Mouse (Mus musculus) megakaryocyte progenitor cell, adult 5-6 weeks (primary cell): ENCODE data around the gene Hoxb9. TPM values are rescaled to one million over a fixed set of nuclear protein-coding genes. Genes with fewer than 3 reads are reported as not detected.

Experiments used
- ATAC-seq: replicated peaks from 2 replicates; pipeline ENCODE4 v1.8.0; 2016; ENCODE audit warnings: mild to moderate bottlenecking, moderate TSS enrichment, inconsistent platforms; ENCODE audit not compliant: poor library complexity
- total RNA-seq, 2 experiments: library from RNA; stranded (forward) in 1 of 2; stranded (reverse) in 1 of 2; fragments of 157-497, 149-512 nt in 1 of 2; fragments of 200-1000 nt in 1 of 2; gene quantifications; 2 replicates each; pipeline versions ENCODE4 v1.2.3 to v1.2.4; 2015 to 2017

Hoxb9 gene
- total RNA-seq, 2 experiments from 2014 or later, result not detected

DNA sequence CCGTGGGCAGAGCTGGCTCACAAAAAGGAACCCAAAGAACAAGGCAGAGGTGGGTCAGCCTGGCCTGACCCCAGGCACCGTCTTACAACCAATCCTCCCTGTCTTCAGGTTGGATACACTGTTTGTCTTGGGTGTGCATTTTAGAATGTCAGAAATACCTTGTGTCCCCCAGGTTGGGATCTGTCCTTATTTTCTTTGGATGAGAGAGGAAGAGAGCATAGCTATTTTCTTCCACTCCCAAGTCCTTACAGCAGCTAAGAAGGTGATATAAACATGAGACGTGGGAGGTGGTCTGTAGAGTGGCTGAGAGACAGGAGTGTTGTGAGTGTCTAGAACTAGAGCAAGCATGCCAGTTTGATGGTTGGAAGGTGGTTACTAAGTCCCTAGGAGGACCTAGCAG is 26.2 kb downstream of the Hoxb9 start:
- no peak for ATAC-seq

DNA sequence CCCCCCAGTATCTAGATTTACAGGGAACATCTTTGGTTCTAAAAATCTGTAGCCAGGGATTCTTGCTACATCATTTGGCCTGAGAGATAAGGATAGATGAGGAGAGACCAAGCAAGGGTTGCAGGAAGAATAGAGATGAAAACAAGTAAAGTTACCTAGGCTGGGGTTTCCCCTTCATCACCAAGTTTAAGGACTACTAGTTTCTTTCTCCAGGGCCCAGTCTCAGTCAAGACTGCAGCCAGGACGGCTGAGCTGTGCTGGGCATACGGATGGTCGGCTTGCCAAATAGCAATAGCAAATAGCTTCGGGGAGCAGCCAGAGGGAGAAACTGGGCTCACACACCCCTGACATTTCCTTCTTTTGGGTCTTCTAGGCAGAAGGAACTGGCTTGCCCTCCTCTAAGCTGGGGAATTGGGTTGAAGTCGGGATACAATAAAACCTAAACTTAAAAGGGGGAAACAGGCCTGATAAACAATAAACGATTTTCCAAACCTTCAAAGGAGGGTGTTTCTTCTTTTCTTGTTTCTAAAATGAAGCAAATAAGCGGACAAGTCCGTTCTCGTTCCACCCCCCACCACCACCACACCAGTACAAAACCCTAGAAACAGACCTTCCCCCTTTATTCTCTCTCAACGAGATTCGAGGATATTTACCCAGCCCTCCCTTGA is 26.8 kb downstream of the Hoxb9 start:
- no peak for ATAC-seq

DNA sequence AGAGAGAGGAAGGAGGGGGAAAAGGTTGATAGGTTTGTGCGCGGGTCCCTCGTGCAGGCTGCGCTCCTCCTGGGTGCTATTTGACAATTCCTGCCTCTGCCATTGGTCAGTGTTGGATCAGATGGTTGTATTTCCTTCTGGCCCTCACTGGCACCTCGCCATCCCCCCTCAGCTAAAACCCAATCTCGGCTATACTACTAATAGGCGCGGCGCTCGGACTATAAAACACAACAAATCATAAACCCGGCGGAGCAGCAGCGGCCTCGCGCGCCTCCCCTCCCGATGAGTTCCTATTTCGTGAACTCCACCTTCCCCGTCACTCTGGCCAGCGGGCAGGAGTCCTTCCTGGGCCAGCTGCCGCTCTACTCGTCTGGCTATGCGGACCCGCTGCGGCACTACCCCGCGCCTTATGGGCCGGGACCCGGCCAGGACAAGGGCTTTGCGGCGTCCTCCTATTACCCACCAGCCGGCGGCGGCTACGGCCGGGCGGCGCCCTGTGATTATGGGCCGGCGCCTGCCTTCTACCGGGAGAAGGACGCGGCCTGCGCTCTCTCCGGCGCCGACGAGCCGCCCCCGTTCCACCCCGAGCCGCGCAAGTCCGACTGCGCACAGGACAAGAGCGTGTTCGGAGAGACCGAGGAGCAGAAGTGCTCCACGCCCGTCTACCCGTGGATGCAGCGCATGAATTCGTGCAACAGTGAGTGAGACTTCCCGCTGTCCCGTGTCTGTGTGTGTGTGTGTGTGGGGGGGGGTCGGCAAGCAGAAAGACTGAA is 27.8 kb downstream of the Hoxb9 start:
- no peak for ATAC-seq

DNA sequence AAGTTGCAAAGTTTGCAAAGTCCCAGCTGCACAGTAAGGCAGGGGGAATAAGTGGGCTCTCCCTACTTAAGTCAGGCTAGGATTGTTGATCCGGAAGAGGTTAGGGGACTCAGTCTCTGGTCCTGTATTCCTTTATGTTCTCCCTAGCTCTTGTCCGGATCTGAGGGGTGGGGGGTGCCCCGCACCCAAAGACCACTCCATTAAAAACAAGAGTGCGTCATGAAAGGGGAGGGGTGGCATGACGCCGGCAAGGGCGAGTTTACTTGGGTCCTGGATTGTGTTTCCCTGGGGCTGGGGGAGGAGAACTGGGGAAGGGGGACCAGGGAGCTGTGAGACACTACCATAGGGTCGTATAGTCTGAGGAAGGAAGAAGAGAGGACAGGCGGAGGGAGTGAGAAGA is 28.5 kb downstream of the Hoxb9 start:
- ATAC-seq, result no peak

DNA sequence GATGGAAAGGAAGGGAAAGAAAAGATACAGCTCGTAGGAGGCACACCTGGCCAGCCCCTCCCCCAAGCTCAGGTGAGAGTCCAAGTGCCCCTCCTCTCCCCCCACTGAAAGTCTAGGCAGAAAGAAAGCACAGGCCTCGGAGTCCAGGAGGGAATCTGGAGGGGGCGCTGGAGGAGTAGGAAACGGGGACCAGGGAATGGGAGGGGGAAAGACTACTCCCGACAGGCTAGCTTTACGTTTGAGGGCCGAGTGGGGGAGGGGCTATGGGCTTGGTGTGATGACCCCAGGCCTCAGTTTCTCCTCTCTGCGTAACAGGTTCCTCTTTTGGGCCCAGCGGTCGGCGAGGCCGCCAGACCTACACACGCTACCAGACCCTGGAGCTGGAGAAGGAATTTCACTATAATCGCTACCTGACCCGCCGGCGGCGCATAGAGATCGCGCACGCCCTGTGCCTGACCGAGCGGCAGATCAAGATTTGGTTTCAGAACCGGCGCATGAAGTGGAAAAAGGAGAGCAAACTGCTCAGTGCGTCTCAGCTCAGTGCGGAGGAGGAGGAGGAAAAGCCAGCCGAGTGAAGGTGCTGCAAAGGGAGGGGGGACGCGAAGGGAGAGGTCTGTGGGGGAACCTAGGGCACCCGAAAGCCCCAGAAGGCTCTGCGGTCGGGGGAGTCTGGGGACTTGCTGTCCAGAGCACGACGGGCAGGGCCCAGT is 29.3 kb downstream of the Hoxb9 start:
- ATAC-seq, result no peak

DNA sequence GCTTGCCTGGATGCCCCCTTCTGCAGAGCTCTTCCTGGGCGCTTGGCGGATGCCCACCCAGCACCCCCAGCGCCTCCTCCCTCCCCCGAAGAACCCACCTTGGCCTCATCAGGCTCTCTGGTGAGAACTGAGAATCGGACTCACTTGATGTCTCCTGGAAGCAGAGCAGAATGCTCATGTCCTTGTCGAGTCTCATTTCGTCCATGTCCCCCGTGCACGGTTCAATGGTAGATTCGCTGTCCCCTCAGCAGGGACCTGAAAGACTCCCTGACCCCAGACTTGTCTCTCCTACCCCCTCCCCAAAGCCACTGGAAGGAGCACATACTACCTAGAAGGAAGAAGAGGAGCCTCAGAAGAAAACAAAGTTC is 29.8 kb downstream of the Hoxb9 start:
- no peak for ATAC-seq

DNA sequence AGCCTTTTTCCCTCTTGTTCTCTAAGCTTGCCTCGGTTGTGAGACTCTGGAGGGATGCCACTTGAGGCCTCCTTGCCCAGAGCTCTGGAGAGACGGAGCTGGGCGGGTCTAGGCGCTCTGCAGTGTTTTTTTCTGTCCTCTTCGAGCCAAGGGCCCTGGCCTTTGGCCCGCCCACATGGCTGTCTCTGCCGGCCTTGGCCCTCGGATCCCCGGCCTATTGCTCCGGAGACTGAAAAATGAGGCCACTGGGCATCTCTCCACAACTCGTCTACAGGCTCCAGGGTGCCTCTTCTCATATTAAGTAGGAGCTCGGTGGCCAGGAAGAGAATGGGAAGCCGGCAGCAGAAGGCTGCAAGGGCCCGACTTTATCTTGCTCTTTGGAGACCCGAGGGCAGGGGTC is 30.6 kb downstream of the Hoxb9 start:
- ATAC-seq, result no peak

DNA sequence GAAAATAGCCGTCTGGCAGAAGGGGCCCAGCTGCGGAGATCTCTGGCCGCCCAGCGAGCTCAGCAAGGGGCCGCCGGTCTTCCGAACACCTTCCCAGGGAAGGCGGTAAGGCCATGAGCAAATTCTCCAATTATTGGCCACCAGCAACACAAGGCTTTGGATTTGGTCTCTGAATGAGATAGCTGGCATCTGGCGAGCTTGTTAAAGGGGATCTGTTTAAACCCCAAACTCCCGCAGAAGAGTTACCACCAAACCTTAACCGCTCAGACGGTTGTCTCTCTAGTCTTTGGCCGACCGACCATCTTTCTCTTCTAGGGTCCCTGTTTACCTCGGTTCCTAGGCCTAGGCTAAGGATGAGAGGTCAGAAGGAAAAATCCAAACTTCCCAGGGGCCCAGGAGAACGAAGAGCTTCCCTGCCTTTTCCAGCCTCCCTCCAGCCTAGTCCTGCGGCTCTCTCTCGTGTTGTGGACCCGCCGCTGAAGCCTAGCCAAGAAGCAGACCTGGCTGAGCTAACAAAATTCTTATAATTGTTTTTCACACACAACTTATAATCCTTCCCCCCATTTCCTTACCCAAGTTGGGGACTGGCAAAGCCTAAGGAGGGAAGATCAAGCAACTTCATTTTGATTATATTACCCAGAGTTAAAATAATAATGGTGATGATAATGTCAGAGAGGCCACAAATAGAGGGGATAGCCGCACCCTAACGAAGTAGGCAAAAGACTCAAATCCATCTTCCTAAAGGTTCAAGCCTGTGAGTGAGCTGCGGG is 31.3 kb downstream of the Hoxb9 start:
- ATAC-seq, result no peak

DNA sequence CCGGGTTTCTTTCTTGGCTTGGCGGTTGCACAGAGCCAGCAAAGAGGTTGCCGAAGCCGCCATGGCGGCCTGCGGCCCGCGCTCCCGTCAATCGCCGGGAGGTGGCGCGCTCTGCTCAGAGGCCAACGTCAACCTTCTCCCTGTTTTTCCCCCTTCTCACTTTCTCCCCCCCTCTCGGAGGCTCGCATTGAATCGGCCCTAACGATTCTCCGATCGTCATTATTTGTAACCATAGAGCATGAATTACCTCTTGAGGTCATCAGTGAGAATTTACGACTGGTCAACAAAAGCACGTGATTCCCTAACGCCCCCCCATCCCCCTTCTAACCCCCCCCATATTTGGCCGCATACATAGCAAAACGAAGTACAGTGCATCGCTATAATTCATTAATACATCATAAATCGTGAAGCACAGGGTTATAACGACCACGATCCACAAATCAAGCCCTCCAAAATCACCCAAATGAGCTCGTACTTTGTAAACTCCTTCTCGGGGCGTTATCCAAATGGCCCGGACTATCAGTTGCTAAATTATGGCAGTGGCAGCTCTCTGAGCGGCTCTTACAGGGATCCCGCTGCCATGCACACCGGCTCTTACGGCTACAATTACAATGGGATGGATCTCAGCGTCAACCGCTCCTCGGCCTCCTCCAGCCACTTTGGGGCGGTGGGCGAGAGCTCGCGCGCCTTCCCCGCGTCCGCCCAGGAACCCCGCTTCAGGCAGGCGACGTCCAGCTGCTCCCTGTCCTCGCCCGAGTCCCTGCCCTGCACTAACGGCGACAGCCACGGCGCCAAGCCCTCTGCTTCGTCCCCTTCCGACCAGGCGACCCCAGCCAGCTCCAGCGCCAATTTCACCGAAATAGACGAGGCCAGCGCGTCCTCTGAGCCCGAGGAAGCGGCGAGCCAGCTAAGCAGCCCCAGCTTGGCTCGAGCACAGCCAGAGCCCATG is 32.2 kb downstream of the Hoxb9 start, which contains the start of gene Hoxb5:
Gene Hoxb5 (plus strand): TSS at position 186 of the 949 bp plus-strand sequence.
- peak; percentile 90 for ATAC-seq

DNA sequence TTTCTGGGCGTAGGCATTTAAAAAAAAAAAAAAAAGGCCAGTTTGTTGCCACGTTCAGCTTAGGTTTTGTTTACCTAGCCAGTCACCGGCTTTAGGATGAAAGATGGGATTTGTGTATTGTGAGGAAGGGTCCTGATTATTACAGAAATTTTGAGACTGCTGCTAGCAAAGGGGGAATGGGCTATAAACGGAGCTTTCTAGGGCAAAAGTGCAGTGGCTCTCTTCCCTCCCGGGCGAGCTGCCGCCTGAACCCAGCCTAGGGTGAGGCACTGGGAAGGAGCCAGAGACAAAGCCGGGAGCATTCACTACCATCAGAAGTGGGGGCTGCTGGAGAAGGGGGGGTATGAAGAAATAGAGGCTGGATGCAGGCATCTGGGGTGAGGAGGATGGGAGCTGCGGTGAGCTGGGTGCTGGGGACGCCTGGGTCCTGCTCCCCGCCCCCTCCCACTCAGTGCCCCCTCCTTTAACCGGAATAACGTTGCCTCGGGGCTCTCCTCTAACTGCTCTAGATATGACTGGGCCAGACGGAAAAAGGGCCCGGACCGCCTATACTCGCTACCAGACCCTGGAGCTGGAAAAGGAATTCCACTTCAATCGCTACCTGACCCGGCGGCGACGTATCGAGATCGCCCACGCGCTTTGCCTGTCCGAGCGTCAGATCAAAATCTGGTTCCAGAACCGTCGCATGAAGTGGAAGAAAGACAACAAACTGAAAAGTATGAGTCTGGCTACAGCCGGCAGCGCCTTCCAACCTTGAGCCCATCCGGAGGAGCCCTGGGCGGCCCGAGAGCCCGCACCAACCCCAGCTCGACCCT is 33.3 kb downstream of the Hoxb9 start:
- no peak for ATAC-seq

DNA sequence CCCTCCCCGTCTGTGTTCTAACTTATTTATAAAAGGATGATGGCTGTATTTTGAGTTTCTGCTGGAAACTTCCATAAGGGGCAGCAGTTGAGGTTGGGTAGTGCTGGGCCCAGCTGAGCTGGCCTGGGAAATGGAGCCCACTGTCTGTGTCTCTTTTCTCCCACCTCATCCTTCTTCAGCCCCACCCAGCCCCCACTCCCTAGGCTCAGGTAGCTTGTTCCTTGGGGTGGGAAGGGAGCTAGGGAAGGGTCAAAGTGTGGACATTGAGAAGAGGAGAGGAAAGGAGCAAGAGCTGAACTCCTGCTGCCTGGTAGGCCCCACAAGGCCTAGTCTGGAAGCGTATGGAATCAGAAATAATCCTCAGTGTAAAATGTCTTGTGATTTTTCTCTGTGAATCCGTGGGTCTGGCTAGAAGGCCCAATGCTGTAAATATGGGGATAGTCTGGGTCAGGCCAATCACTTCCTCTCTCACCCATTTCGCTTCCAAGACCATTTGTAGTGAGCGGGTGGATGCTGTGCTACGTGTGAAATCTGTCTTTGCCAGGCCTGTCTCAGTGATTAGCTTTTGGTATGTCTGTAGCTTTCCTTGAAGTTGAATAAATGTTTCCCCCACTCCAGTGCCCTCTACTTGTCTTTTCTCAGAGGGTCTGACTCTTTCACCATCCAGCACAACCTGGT is 34.4 kb downstream of the Hoxb9 start:
- no peak for ATAC-seq

DNA sequence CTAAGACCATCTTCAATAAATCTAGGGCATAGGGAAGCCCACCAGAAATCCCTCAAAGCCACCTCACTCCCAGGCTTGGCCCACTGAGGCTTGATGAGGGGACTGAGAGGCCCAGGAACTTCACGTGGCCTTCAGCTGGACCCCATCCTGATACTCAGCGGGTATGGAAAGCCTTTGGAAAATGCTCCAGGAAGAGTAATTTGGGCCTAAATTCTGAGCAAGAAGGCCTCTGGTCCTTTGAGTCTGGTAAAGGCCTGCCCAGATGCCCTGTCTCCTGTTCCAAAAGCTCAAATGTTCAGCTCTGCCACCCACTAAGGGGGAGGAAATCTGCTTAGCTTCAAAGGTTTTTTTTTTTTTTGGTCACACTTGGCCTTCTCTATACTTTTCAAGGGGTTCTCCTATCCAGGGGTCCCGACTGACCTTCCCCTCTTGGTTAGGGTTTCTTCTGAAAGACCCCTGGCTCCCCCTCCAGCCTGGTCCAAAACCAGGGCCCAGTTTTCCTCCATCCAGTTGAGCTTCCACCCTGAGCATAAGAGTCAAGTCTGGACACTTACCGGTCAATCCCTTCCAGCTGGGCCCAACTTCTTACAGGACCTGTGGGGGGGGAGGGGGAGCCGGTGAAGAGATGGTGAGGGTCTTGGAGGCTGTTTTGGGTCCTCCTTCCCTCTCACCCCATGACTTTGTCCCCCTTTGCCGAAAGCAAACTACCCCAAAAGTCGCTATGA is 35.1 kb downstream of the Hoxb9 start:
- no peak for ATAC-seq

DNA sequence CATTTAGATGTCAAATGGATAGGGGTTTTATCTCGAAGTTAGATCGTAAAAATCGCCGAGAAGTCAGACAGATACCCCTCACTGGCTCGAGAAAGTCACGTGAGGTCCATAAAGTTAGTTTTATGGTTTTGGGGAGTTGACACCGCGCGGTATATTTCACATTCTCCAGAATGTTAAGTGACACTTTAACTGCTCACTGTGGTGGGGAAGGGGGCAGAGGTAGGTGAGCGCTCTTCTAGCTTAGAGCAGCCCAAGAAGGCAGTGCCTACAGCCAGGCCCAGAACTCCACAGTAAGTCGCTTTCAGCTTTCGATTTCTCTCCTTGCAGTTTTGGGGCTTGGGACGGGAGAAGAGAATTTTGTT is 35.6 kb downstream of the Hoxb9 start:
- ATAC-seq, result no peak

DNA sequence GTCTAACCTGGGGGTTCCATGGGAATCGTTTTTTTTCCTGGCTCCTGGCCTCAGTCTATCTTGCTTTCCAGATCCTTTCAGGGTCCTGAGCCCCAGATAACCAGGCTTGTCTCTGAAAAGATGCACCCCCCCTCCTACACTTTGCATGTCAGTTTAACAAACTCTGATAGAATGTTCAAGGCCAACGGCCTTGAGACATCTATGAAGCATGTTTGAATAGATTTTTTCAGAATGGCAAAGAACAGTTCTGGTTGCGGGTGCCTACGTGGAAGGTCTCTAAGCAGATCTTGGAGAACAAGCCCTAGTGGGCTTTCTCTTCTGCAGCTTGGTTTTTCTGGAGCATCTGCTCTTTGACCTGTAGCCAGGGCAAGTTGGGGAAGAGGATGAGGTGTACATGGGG is 37.5 kb downstream of the Hoxb9 start:
- ATAC-seq, result no peak

DNA sequence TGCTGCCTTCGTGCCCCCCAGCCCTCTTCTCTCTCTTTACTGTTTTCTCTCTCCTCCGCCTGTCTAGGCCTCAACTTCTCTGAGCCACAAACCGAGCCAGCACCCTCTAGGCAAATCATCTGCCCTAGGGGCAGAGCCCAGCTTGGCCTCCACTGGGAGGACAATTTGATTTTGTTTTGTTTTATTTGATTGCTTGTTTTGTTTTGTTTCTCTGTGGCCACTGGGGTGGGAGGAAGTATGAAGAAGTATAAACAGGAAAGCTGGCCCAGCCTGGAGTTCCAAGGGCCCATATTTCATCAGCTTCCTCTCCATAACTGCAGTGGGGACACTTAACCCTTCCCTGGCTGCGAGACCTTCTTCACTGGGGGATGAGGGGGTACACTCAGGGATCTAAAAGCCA is 38.0 kb downstream of the Hoxb9 start:
- 0 out of 2 replicates have a peak, but pooled peaks have one; percentile 23 for ATAC-seq

DNA sequence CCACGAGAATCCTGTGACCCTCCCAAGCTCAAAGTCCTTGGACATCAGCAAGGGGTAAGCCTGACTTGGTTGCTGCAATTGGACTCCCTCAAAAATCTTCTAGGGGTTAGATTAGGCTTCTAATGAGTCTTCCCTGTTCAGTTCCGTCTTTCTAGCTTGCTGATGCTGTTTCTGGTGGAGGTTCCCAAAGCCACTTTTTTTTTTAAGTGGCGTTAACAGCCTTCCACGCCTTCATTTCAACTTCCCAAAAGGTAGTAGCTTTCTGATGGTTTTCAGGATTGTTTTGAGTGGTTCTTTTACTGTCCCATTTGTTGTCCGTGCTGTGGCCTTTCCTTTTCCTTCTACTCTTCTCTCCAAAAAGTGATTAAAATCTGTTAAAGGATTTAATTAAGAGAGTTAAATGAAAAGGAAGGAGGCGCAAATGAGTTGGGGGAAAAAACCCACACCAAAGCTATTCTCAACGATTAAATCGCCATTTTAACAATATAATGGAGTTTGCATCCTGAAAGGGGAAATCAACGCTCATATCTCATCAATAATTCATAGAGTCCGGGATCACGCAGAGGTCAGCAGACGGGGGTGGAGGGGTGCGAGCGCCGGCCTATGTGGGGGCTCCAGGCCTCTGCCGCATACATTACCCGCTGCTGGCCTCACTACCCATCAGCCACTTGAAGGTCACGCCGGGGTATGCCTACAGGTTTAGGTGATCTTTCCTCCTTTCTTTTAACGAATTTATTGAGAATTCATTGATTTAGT is 39.1 kb downstream of the Hoxb9 start:
- ATAC-seq, result no peak

DNA sequence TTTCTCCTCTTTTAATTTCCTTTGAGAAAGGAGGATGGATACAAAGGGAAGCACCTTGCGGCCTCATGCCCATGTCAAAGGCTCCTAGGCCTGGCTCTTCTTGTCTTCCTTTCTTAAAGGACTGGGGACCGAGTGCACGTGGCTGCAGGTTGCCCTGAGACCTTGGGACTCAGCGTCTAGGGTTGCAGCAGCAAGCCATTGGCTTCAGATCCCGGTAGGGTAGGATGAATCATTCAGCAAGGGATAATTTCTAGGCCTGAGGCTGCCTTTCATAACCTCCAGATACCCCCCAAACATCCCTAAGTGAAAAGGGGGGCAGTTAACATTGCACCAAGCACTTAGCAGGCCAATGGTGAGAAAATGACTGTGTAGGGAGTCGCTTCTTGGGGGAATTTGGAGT is 39.8 kb downstream of the Hoxb9 start:
- peak; percentile 21; the same call in 1 of the 2 replicates for ATAC-seq
